In genomic region chr9:112130812-112131211, GRCm38 (mm10) we compare ENCODE assay signal across 9 mouse cellular contexts.
A peak's percentile ranks its signal among the peaks of the same experiment; 100 is the strongest.
DNase-seq lines count a peak whose midpoint lies in the region; ATAC-seq and TF ChIP-seq lines count a peak whose summit lies in the region.
"Had no signal": no experiment of that assay in that cellular context is flagged by ENCODE, and none has a peak within 500 bp of the region (broad histone marks: within the 10 kb centered on the region; RNA-seq: fewer than 3 reads in every experiment).

No protein-coding gene starts in this region.

- no peak for TF ChIP-seq CTCF in heart, adult 2 months (IDR thresholded peaks at IDR 0.05)

- no peaks in the 10 kb centered on the region for H3K27me3 ChIP-seq in heart, embryonic 14.5 days (ENCODE audit: control insufficient read depth, insufficient read depth, low read length)
- no peaks in the 10 kb centered on the region for H3K27me3 ChIP-seq in heart, adult 2 months (ENCODE audit: control insufficient read depth, insufficient read depth, low read length)
- no peaks in the 10 kb centered on the region for H3K27me3 ChIP-seq in hindbrain, embryonic 11.5 days (ENCODE audit: control insufficient read depth, insufficient read depth, low read length)
- no peaks in the 10 kb centered on the region for H3K27me3 ChIP-seq in midbrain, embryonic 14.5 days (ENCODE audit: control insufficient read depth, insufficient read depth, low read length)
- no peaks in the 10 kb centered on the region; the same call in 1 of the 2 replicates for H3K27me3 ChIP-seq in heart, embryonic 11.5 days (ENCODE audit: control insufficient read depth, insufficient read depth, low read length)

- peaks cover 0 to 7% of the 10 kb centered on the region in 2 experiments; a peak in 2 of 4 replicates for H3K4me1 ChIP-seq in heart, embryonic 14.5 days (ENCODE audit: control insufficient read depth in 2 of 2, insufficient read depth in 2 of 2, low read length in 2 of 2)
- no peaks in the 10 kb centered on the region for H3K4me1 ChIP-seq in heart, adult 2 months (ENCODE audit: control insufficient read depth, insufficient read depth, low read length)
- H3K4me1 ChIP-seq in hindbrain, embryonic 11.5 days (replicated peaks; ENCODE audit: control insufficient read depth, insufficient read depth, low read length): no peaks in the 10 kb centered on the region
- H3K4me1 ChIP-seq in midbrain, embryonic 14.5 days (ENCODE audit: control insufficient read depth, insufficient read depth, low read length): no peaks in the 10 kb centered on the region
- H3K4me1 ChIP-seq in heart, embryonic 11.5 days (ENCODE audit: control insufficient read depth, insufficient read depth, low read length): peaks cover 6% of the 10 kb centered on the region

- H3K36me3 ChIP-seq in heart, embryonic 14.5 days (ENCODE audit: control insufficient read depth, insufficient read depth, low read length): no peaks in the 10 kb centered on the region
- no peaks in the 10 kb centered on the region for H3K36me3 ChIP-seq in heart, adult 2 months (ENCODE audit: control insufficient read depth, insufficient read depth, low read length)
- H3K36me3 ChIP-seq in hindbrain, embryonic 11.5 days (ENCODE audit: control insufficient read depth, insufficient read depth, low read length): no peaks in the 10 kb centered on the region
- H3K36me3 ChIP-seq in midbrain, embryonic 14.5 days (ENCODE audit: control insufficient read depth, insufficient read depth, low read length): peaks cover 8% of the 10 kb centered on the region; the same call in 1 of the 2 replicates
- H3K36me3 ChIP-seq in heart, embryonic 11.5 days (ENCODE audit: control insufficient read depth, insufficient read depth, low read length): no peaks in the 10 kb centered on the region

- H3K9me3 ChIP-seq in heart, embryonic 14.5 days (ENCODE audit: control insufficient read depth, low read length): no peaks in the 10 kb centered on the region
- no peaks in the 10 kb centered on the region for H3K9me3 ChIP-seq in hindbrain, embryonic 11.5 days (ENCODE audit: control insufficient read depth, low read length)
- no peaks in the 10 kb centered on the region for H3K9me3 ChIP-seq in midbrain, embryonic 14.5 days (ENCODE audit: control insufficient read depth, low read length)
- H3K9me3 ChIP-seq in heart, embryonic 11.5 days (replicated peaks; ENCODE audit: control insufficient read depth, low read length): no peaks in the 10 kb centered on the region

- no peak for ATAC-seq in heart, embryonic 14.5 days (ENCODE audit: insufficient number of reproducible peaks, insufficient read depth, low FRiP score, low read depth)
- peak; percentile 76 for ATAC-seq in hindbrain, embryonic 11.5 days (ENCODE audit: low FRiP score)
- peak; percentile 67; the same call in 1 of the 2 replicates for ATAC-seq in midbrain, embryonic 14.5 days (ENCODE audit: low FRiP score, low TSS enrichment)
- no peak for ATAC-seq in heart, embryonic 11.5 days (replicated peaks; ENCODE audit: insufficient number of reproducible peaks, low FRiP score, low TSS enrichment)

- no peak for TF ChIP-seq EP300 in heart, adult 2 months (IDR thresholded peaks at IDR 0.05; ENCODE audit: insufficient read depth, low read depth, low read length)

- intact Hi-C loops in heart, adult 2 months (cut with DNase I): no loop called here

- no peaks in the 10 kb centered on the region for H3K79me2 ChIP-seq in heart, adult 2 months (replicated peaks; ENCODE audit: control insufficient read depth, insufficient read depth, low read length)

- H3K27ac ChIP-seq in heart, embryonic 14.5 days (replicated peaks in 1 of 2; ENCODE audit: control insufficient read depth in 1 of 2, insufficient read depth in 1 of 2, low read depth in 2 of 2, low read length in 2 of 2): no peak overlapping the region
- H3K27ac ChIP-seq in heart, adult 2 months: no peak overlapping the region
- no peak overlapping the region for H3K27ac ChIP-seq in hindbrain, embryonic 11.5 days (ENCODE audit: low read depth, low read length)
- peak overlapping the region; percentile 61 for H3K27ac ChIP-seq in midbrain, embryonic 14.5 days (replicated peaks; ENCODE audit: low read depth, low read length)
- no peak overlapping the region for H3K27ac ChIP-seq in heart, embryonic 11.5 days (ENCODE audit: low read depth, low read length)

- no peak overlapping the region for H3K4me2 ChIP-seq in heart, embryonic 14.5 days (ENCODE audit: low read length)
- H3K4me2 ChIP-seq in hindbrain, embryonic 11.5 days (replicated peaks; ENCODE audit: low read depth, low read length): no peak overlapping the region
- H3K4me2 ChIP-seq in midbrain, embryonic 14.5 days (ENCODE audit: low read length): no peak overlapping the region
- H3K4me2 ChIP-seq in heart, embryonic 11.5 days: no peak overlapping the region

- H3K9ac ChIP-seq in heart, embryonic 14.5 days (ENCODE audit: low read length): 0 out of 2 replicates have a peak overlapping the region, but pooled peaks have one; percentile 27
- H3K9ac ChIP-seq in heart, adult 2 months (ENCODE audit: low read depth, low read length): no peak overlapping the region
- no peak overlapping the region for H3K9ac ChIP-seq in hindbrain, embryonic 11.5 days (ENCODE audit: low read depth, low read length)
- no peak overlapping the region for H3K9ac ChIP-seq in midbrain, embryonic 14.5 days (replicated peaks; ENCODE audit: low read length)
- no peak overlapping the region for H3K9ac ChIP-seq in heart, embryonic 11.5 days (ENCODE audit: low read depth, low read length)

- WGBS in heart, embryonic 14.5 days: 60% methylated on average over 3 of the region's 3 CpGs
- 79% methylated on average over 3 of the region's 3 CpGs for WGBS in heart, adult 2 months
- 42% methylated on average over 3 of the region's 3 CpGs for WGBS in hindbrain, embryonic 11.5 days
- 28% methylated on average over 3 of the region's 3 CpGs for WGBS in midbrain, embryonic 14.5 days
- 47% methylated on average over 3 of the region's 3 CpGs for WGBS in heart, embryonic 11.5 days (ENCODE audit: insufficient replicate concordance)

- no peak overlapping the region for H3K4me3 ChIP-seq in heart, embryonic 14.5 days (ENCODE audit: control insufficient read depth in 1 of 2, insufficient read depth in 1 of 2, low read depth in 1 of 2, low read length in 2 of 2)
- no peak overlapping the region for H3K4me3 ChIP-seq in heart, adult 2 months
- H3K4me3 ChIP-seq in hindbrain, embryonic 11.5 days (ENCODE audit: low read depth, low read length): no peak overlapping the region
- no peak overlapping the region for H3K4me3 ChIP-seq in midbrain, embryonic 14.5 days (replicated peaks; ENCODE audit: low read depth, low read length)
- H3K4me3 ChIP-seq in heart, embryonic 11.5 days (ENCODE audit: low read depth, low read length): no peak overlapping the region

- TF ChIP-seq POLR2A in heart, adult 2 months (IDR thresholded peaks at IDR 0.05; ENCODE audit: insufficient read depth, low read depth, low read length): no peak

- no peak for DNase-seq in heart, adult 2 months
- DNase-seq in embryo, embryonic 10.5 days (ENCODE audit: low spot score): peak; percentile 58
- peak; percentile 56 for DNase-seq in hindbrain, embryonic 11.5 days (ENCODE audit: low spot score)
- DNase-seq in midbrain, embryonic 14.5 days: peak; percentile 76
- no peak for DNase-seq in ovary, postnatal 36 days (ENCODE audit: low spot score)
- no peak for DNase-seq in yolk sac, embryonic 10.5 days (ENCODE audit: low spot score)
- DNase-seq: lung, postnatal 10 days had no signal

Comparison
In these comparisons a context has a peak if more than half of its experiments do, and no peak if none do; other contexts are left out.
1. ATAC-seq: peak in hindbrain, embryonic 11.5 days (single experiment) and midbrain, embryonic 14.5 days (single experiment); none in heart, embryonic 14.5 days (single experiment) and heart, embryonic 11.5 days (single experiment).
2. DNase-seq: peak in embryo, embryonic 10.5 days (single experiment), hindbrain, embryonic 11.5 days (single experiment) and midbrain, embryonic 14.5 days (single experiment); none in heart, adult 2 months (0 of 2), ovary, postnatal 36 days (single experiment) and yolk sac, embryonic 10.5 days (single experiment).